8 mouse cellular contexts compared by ENCODE assay signal in genomic region chr1:130715561-130716217, GRCm38 (mm10). TPM values are rescaled to one million over a fixed set of nuclear protein-coding genes. Genes with fewer than 3 reads are reported as not detected.
A peak's percentile ranks its signal among the peaks of the same experiment; 100 is the strongest.
DNase-seq lines count a peak whose midpoint lies in the region; ATAC-seq and TF ChIP-seq lines count a peak whose summit lies in the region.

TSS of gene Gm29427 (minus strand) at chr1:130715799.

- 0 out of 2 replicates have a peak, but pooled peaks cover 5% of the 10 kb centered on the region for H3K27me3 ChIP-seq in heart, embryonic 12.5 days (replicated peaks)
- no peaks in the 10 kb centered on the region for H3K27me3 ChIP-seq in kidney, postnatal 0 days (ENCODE audit: insufficient read depth, low read length)
- H3K27me3 ChIP-seq in liver, embryonic 11.5 days (replicated peaks; ENCODE audit: control insufficient read depth, insufficient read depth, low read length): no peaks in the 10 kb centered on the region
- H3K27me3 ChIP-seq in stomach, embryonic 14.5 days (ENCODE audit: control insufficient read depth, insufficient read depth, low read length): no peaks in the 10 kb centered on the region

- H3K4me1 ChIP-seq in heart, embryonic 12.5 days (replicated peaks): peaks cover 19% of the 10 kb centered on the region; the same call in 1 of the 2 replicates
- peaks cover 11% of the 10 kb centered on the region for H3K4me1 ChIP-seq in kidney, postnatal 0 days (replicated peaks; ENCODE audit: insufficient read depth, low read length)
- H3K4me1 ChIP-seq in liver, embryonic 11.5 days (replicated peaks; ENCODE audit: control insufficient read depth, insufficient read depth, low read length): peaks cover 12% of the 10 kb centered on the region
- peaks cover 8% of the 10 kb centered on the region; the same call in 1 of the 2 replicates for H3K4me1 ChIP-seq in stomach, embryonic 14.5 days (ENCODE audit: control insufficient read depth, insufficient read depth, low read length)

- peaks cover 9% of the 10 kb centered on the region for H3K36me3 ChIP-seq in heart, embryonic 12.5 days
- no peaks in the 10 kb centered on the region for H3K36me3 ChIP-seq in kidney, postnatal 0 days (ENCODE audit: insufficient read depth, low read length)
- 0 out of 2 replicates have a peak, but pooled peaks cover 2% of the 10 kb centered on the region for H3K36me3 ChIP-seq in liver, embryonic 11.5 days (ENCODE audit: control insufficient read depth, insufficient read depth, low read length)
- no peaks in the 10 kb centered on the region for H3K36me3 ChIP-seq in stomach, embryonic 14.5 days (ENCODE audit: control insufficient read depth, insufficient read depth, low read length)

- no peaks in the 10 kb centered on the region for H3K9me3 ChIP-seq in heart, embryonic 12.5 days (replicated peaks)
- no peaks in the 10 kb centered on the region for H3K9me3 ChIP-seq in kidney, postnatal 0 days (replicated peaks; ENCODE audit: low read length)
- no peaks in the 10 kb centered on the region for H3K9me3 ChIP-seq in liver, embryonic 11.5 days (ENCODE audit: control insufficient read depth, low read length)
- no peaks in the 10 kb centered on the region for H3K9me3 ChIP-seq in stomach, embryonic 14.5 days (ENCODE audit: control insufficient read depth, low read depth, low read length)

- peak; percentile 98 for DNase-seq in B cell, adult 2 months
- peak; percentile 99 for DNase-seq in brain, adult 2 months (ENCODE audit: low read depth, low spot score)
- peak; percentile 95 for DNase-seq in kidney, postnatal 0 days (ENCODE audit: low spot score)
- peak; percentile 91 for DNase-seq in liver, embryonic 11.5 days (ENCODE audit: low spot score)
- peak; percentile 98 for DNase-seq in naive thymus-derived CD4-positive, alpha-beta T cell, adult 2 months (ENCODE audit: low read depth)

- H3K4me2 ChIP-seq in heart, embryonic 12.5 days: peak within 1 kb of the TSS; percentile 99
- peak within 1 kb of the TSS; percentile 96 for H3K4me2 ChIP-seq in kidney, postnatal 0 days (ENCODE audit: low read length)
- H3K4me2 ChIP-seq in liver, embryonic 11.5 days: peak within 1 kb of the TSS; percentile 99
- H3K4me2 ChIP-seq in stomach, embryonic 14.5 days (replicated peaks; ENCODE audit: low read depth, low read length): peak within 1 kb of the TSS; percentile 99

- under 1% methylated on average over 38 of the region's 38 CpGs for WGBS in heart, embryonic 12.5 days
- WGBS in kidney, postnatal 0 days: under 1% methylated on average over 38 of the region's 38 CpGs
- WGBS in liver, embryonic 11.5 days: under 1% methylated on average over 36 of the region's 38 CpGs
- under 1% methylated on average over 38 of the region's 38 CpGs for WGBS in stomach, embryonic 14.5 days

- ATAC-seq in erythroblast, adult 5-6 weeks (replicated peaks; ENCODE audit: low FRiP score, poor library complexity, severe bottlenecking): peak; percentile 80
- peak; percentile 94 for ATAC-seq in heart, embryonic 12.5 days (ENCODE audit: insufficient number of reproducible peaks, low FRiP score)
- ATAC-seq in kidney, postnatal 0 days (replicated peaks; ENCODE audit: low FRiP score, low read depth): peak; percentile 98
- ATAC-seq in liver, embryonic 11.5 days (replicated peaks; ENCODE audit: low FRiP score): peak; percentile 88
- ATAC-seq in stomach, embryonic 14.5 days (ENCODE audit: insufficient number of reproducible peaks, insufficient read depth, low FRiP score, low read depth): peak; percentile 97

- H3K9ac ChIP-seq in heart, embryonic 12.5 days: peak within 1 kb of the TSS; percentile 91
- peak within 1 kb of the TSS; percentile 93 for H3K9ac ChIP-seq in kidney, postnatal 0 days (ENCODE audit: low read depth, low read length)
- peak within 1 kb of the TSS; percentile 96 for H3K9ac ChIP-seq in liver, embryonic 11.5 days (ENCODE audit: low read depth, low read length)
- H3K9ac ChIP-seq in stomach, embryonic 14.5 days (replicated peaks; ENCODE audit: low read depth, low read length): peak within 1 kb of the TSS; percentile 70

- H3K27ac ChIP-seq in heart, embryonic 12.5 days (ENCODE audit: poor library complexity, severe bottlenecking): peak within 1 kb of the TSS; percentile 89
- peak within 1 kb of the TSS; percentile 83 for H3K27ac ChIP-seq in kidney, postnatal 0 days
- H3K27ac ChIP-seq in liver, embryonic 11.5 days (ENCODE audit: low read depth, low read length): peak within 1 kb of the TSS; percentile 80
- H3K27ac ChIP-seq in stomach, embryonic 14.5 days (ENCODE audit: low read length): peak within 1 kb of the TSS; percentile 74; the same call in 1 of the 2 replicates

- peak within 1 kb of the TSS; percentile 90 for H3K4me3 ChIP-seq in heart, embryonic 12.5 days
- H3K4me3 ChIP-seq in kidney, postnatal 0 days (replicated peaks; ENCODE audit: low read depth, low read length): peak within 1 kb of the TSS; percentile 67
- peak within 1 kb of the TSS; percentile 84 for H3K4me3 ChIP-seq in liver, embryonic 11.5 days (ENCODE audit: low read depth, low read length)
- peak within 1 kb of the TSS; percentile 68 for H3K4me3 ChIP-seq in stomach, embryonic 14.5 days (ENCODE audit: low read depth, low read length)

- TF ChIP-seq CTCF in kidney, postnatal 0 days (IDR thresholded peaks at IDR 0.05; ENCODE audit: low read depth): no peak

RNA-seq across cellular contexts. Expression of gene Gm29427, which starts in this region (rescaled TPM):
- total RNA-seq in erythroblast, adult 5-6 weeks (2015; ENCODE audit: low replicate concordance): not detected in 2 replicates
- total RNA-seq in erythroblast, adult 5-6 weeks (2017; ENCODE audit: low replicate concordance): not detected in 2 replicates
- not detected in 2 replicates for polyA plus RNA-seq in heart, embryonic 12.5 days (2016; fragmentation: Nextera tagmentation; extraction: Ambion mirVana)
- polyA plus RNA-seq in kidney, postnatal 0 days (2015; fragmentation: Nextera tagmentation; extraction: Ambion mirVana): not detected in 2 replicates
- not detected in 2 replicates for polyA plus RNA-seq in liver, embryonic 11.5 days (2014; fragmentation: Nextera tagmentation; extraction: Ambion mirVana)
- polyA plus RNA-seq in stomach, embryonic 14.5 days (2014; fragmentation: Nextera tagmentation; extraction: Ambion mirVana): not detected in 2 replicates

Comparison
In these comparisons a context has a peak if more than half of its experiments do, and no peak if none do; other contexts are left out.
1. Peak in every context shown above with its lines: DNase-seq, ATAC-seq, H3K4me3 ChIP-seq and H3K27ac ChIP-seq.
2. Peak in ATAC-seq in erythroblast, adult 5-6 weeks; RNA of the gene not detected or under 1 TPM.
3. Peak in ATAC-seq, H3K4me3 ChIP-seq, H3K27ac ChIP-seq, H3K9ac ChIP-seq and H3K4me2 ChIP-seq in heart, embryonic 12.5 days; RNA of the gene not detected or under 1 TPM.
4. Peak in DNase-seq, ATAC-seq, H3K4me3 ChIP-seq, H3K27ac ChIP-seq, H3K9ac ChIP-seq and H3K4me2 ChIP-seq in kidney, postnatal 0 days; RNA of the gene not detected or under 1 TPM.
5. Peak in DNase-seq, ATAC-seq, H3K4me3 ChIP-seq, H3K27ac ChIP-seq, H3K9ac ChIP-seq and H3K4me2 ChIP-seq in liver, embryonic 11.5 days; RNA of the gene not detected or under 1 TPM.
6. Peak in ATAC-seq, H3K4me3 ChIP-seq, H3K27ac ChIP-seq, H3K9ac ChIP-seq and H3K4me2 ChIP-seq in stomach, embryonic 14.5 days; RNA of the gene not detected or under 1 TPM.